Mouse (Mus musculus): ENCODE measurements around the gene Rngtt.

DNA sequence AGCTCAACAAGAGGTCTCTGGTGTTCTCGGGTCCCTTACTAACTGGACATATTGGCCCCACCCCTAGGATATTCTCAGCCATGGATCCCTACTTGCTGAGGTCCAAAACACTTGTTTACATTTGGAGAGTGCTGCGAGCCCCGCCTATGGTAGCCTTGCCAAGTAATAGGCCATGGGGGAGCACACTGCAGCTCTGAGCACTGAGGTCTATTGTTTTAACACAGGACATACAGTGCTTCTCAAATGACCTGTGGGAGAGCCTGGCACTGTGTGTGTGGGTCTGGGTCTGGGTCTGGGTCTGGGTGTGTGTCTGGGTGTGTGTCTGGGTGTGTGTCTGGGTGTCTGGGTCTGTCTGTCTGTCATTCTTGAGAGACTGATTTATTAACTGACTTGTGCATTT lies 155.8 kb downstream of the Rngtt start:
- no peak for TF ChIP-seq CTCF (IDR thresholded peaks at IDR 0.05; ENCODE audit: insufficient read depth, low read depth, low read length)
- no peak for TF ChIP-seq POLR2A (IDR thresholded peaks at IDR 0.05; ENCODE audit: insufficient read depth, low read depth, low read length)

Data from olfactory bulb, adult 2 months (tissue).